Mouse (Mus musculus): ENCODE results near the gene Aif1. TPM values are rescaled to one million over a fixed set of nuclear protein-coding genes. Genes with fewer than 3 reads are reported as not detected.

Aif1 gene
- polyA plus RNA-seq (2015; fragmentation: Nextera tagmentation; extraction: Ambion mirVana) = 15.5 and 17.5 TPM in 2 replicates

DNA sequence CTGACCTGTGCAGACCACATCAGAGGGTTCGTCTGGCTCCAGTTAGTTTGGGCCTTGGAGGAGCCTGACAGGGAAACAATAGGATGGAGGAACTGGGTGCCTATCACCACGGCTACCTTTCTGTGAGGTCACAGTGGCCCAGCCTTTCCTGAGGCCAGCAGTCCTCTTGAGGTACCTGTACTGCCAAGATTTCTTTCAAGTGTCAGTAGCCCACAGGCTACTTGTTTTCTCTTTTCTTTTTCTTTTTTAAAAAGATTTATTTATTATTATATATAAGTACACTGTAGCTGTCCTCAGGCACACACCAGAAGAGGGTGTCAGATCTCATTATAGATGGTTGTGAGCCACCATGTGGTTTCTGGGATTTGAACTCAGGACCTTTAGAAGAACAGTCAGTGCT lies at the start of gene Aif1:
TSS of gene Aif1 (minus strand) at position 101 of the 400 bp plus-strand sequence.
- Histone ChIP-seq H3K27ac (replicated peaks) (no peak within 1 kb of the TSS), H3K4me3 (replicated peaks) (no peak within 1 kb of the TSS), H3K9me3 (replicated peaks) (no peaks in the 10 kb centered on the region), H3K4me1 (peaks cover 18% of the 10 kb centered on the region), H3K4me2 (replicated peaks) (no peak within 1 kb of the TSS), H3K9ac (no peak within 1 kb of the TSS), H3K36me3 (no peaks in the 10 kb centered on the region), H3K27me3 (no peaks in the 10 kb centered on the region)
- no peak for ATAC-seq (ENCODE audit: insufficient number of reproducible peaks, low FRiP score, low TSS enrichment, low read depth)
- WGBS = 47% methylated on average over 2 of the region's 2 CpGs

DNA sequence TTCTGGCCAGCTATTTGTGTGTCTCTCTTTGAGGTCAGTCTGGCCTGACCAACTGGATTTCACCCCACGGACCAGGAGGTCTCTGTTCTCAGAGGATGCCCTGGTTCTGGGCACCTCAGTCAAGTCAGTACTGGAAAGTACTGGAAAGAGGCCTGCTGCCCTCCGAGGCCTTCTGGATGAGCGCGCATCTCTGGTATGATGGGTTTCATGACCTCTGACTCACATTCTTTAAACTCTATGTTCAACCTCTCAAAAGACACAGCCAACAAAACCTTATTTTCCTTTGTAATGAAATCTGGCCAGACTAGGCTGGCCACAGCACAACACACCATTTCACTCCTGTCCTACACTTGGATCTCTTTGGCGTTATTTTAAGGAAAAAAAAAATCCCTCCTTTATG lies 49.6 kb upstream of the Aif1 start:
- no peak overlapping the region for H3K27ac ChIP-seq (replicated peaks)
- no peak overlapping the region for H3K9ac ChIP-seq
- no peak overlapping the region for H3K4me3 ChIP-seq (replicated peaks)
- H3K4me1 ChIP-seq = peaks cover under 1% of the 10 kb centered on the region; the same call in 1 of the 2 replicates
- H3K4me2 ChIP-seq (replicated peaks) = no peak overlapping the region
- 86% methylated on average over 5 of the region's 5 CpGs for WGBS
- no peaks in the 10 kb centered on the region for H3K27me3 ChIP-seq
- H3K36me3 ChIP-seq = peaks cover 49% of the 10 kb centered on the region
- no peaks in the 10 kb centered on the region for H3K9me3 ChIP-seq (replicated peaks)
- no peak for ATAC-seq (ENCODE audit: insufficient number of reproducible peaks, low FRiP score, low TSS enrichment, low read depth)

DNA sequence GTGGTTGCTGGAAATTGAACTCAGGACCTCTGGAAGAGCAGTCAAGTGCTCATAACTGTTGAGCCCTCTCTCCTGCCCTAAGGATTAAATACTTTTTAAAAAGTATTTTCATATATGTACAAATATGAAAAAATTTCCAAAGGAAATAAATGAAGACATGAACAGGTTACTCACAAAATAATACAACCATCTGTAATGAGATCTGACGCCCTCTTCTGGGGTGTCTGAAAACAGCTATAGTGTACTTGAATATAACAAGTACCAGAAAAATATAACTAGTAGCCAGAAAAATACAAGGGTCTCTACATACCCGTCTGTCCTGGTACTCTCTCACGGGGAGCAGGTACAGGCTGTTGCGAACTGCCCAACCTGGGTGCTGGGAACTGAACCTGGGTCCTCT lies 48.8 kb upstream of the Aif1 start:
- peaks cover 51% of the 10 kb centered on the region for H3K36me3 ChIP-seq
- no peaks in the 10 kb centered on the region for H3K9me3 ChIP-seq (replicated peaks)
- H3K4me2 ChIP-seq (replicated peaks) = no peak overlapping the region
- ATAC-seq (ENCODE audit: insufficient number of reproducible peaks, low FRiP score, low TSS enrichment, low read depth) = no peak
- no peak overlapping the region for H3K9ac ChIP-seq
- H3K4me1 ChIP-seq = peaks cover 6% of the 10 kb centered on the region; the same call in 1 of the 2 replicates
- H3K4me3 ChIP-seq (replicated peaks) = no peak overlapping the region
- no peaks in the 10 kb centered on the region for H3K27me3 ChIP-seq
- H3K27ac ChIP-seq (replicated peaks) = no peak overlapping the region
- 93% methylated on average over 4 of the region's 4 CpGs for WGBS

DNA sequence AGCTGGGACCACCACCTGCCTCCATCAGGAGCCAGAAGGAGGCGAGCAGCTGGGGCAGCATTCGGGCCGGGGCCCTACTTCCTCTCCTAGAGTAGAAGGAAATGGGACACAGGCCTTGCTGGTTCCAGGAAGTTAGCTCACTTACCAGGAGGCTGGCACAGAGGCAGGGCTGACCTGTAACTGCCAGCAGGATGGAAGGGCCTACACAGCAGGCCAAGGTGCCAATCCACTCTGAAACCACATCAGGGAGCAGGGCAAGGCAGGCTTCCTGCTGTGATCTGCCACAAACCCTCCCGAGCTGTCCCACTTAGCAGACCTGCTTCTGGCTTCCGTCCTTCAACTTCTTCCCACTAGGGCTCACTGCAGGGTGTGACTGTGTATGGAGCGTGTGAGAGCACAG lies 46.4 kb upstream of the Aif1 start:
- no peak for ATAC-seq (ENCODE audit: insufficient number of reproducible peaks, low FRiP score, low TSS enrichment, low read depth)
- 0 out of 2 replicates have a peak overlapping the region, but pooled peaks have one; percentile 28 for H3K27ac ChIP-seq (replicated peaks)
- WGBS = 72% methylated on average over 6 of the region's 6 CpGs
- H3K36me3 ChIP-seq = peaks cover 35% of the 10 kb centered on the region
- H3K9me3 ChIP-seq (replicated peaks) = no peaks in the 10 kb centered on the region
- H3K4me1 ChIP-seq = peaks cover 6% of the 10 kb centered on the region; the same call in 1 of the 2 replicates
- 0 out of 2 replicates have a peak overlapping the region, but pooled peaks have one; percentile 15 for H3K9ac ChIP-seq
- no peak overlapping the region for H3K4me3 ChIP-seq (replicated peaks)
- H3K4me2 ChIP-seq (replicated peaks) = no peak overlapping the region
- H3K27me3 ChIP-seq = no peaks in the 10 kb centered on the region

DNA sequence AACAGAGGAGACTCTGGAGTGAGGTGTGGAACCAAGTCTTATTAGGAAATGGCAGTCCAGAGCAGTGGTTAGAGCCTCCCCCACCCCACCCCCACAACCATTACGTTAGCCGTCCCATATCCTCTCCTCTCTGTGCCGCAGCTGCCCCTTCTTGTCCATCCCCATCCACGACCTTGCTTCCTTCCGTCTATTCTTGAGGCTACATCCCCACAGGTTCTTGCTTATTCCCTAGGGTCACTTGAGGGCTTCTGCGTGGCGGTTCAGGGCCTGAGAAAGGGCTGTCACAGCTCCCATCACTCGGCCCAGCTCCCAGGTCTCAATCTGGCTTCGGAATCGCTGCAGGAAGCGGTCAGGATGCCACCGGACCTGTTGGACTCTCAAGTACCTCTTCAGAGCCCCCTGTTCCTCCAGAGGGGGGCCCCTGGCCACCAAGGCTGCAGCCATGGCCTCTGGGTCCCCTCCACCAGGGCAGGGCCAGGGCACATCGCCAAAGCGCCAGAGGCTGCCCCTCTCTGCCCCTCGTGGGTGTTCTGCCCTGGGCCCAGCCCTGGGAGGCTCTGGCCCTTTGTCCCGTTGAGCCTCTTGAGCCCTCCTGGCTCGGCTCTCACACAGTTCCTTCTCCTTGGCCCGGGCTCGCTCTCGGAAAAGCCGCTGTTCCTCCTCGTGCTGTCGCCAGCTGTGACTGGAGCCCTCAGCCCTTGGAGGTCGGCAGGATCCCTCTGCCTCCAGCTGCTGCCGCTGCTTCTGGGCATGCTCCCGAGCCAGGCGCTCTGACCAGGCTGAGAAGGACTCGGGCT lies 44.5 kb upstream of the Aif1 start, which contains the start of gene Gm16181:
TSS of gene Gm16181 (plus strand) at position 679 of the 797 bp plus-strand sequence.
- Histone ChIP-seq H3K9ac (0 out of 2 replicates have a peak within 1 kb of the TSS, but pooled peaks have one; percentile 9), H3K4me2 (replicated peaks) (no peak within 1 kb of the TSS), H3K9me3 (replicated peaks) (no peaks in the 10 kb centered on the region), H3K4me1 (peaks cover 6% of the 10 kb centered on the region; the same call in 1 of the 2 replicates), H3K27ac (replicated peaks) (peak within 1 kb of the TSS; percentile 28; the same call in 1 of the 2 replicates), H3K36me3 (peaks cover 30% of the 10 kb centered on the region), H3K27me3 (no peaks in the 10 kb centered on the region), H3K4me3 (replicated peaks) (no peak within 1 kb of the TSS)
- WGBS = 73% methylated on average over 28 of the region's 28 CpGs
- no peak for ATAC-seq (ENCODE audit: insufficient number of reproducible peaks, low FRiP score, low TSS enrichment, low read depth)

DNA sequence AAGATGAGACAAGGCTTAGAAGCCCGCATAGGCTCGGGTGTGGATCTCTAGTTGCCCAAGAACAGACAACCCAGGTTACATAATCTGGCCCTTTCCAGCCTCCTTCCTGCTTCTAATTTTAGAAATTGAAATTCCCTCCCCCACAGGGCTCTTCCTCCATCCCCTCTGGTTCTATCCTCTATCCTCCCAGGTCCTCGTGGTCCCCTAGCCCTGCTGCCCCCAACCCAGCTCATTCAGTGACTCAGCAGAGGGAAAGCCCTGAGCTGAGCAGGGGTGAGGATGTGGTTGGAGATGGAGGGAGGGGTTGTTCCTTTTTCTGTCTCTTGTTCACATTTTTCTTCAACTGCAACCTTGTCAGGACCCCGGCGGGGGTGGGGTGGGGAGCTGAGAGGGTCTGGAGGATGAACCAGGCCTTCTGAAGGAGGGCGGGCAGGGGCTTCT lies 43.8 kb upstream of the Aif1 start:
- 73% methylated on average over 6 of the region's 6 CpGs for WGBS
- H3K27me3 ChIP-seq = no peaks in the 10 kb centered on the region
- H3K9ac ChIP-seq = no peak overlapping the region
- H3K27ac ChIP-seq (replicated peaks) = no peak overlapping the region
- H3K4me2 ChIP-seq (replicated peaks) = no peak overlapping the region
- H3K36me3 ChIP-seq = peaks cover 25% of the 10 kb centered on the region
- peaks cover 7% of the 10 kb centered on the region; the same call in 1 of the 2 replicates for H3K4me1 ChIP-seq
- ATAC-seq (ENCODE audit: insufficient number of reproducible peaks, low FRiP score, low TSS enrichment, low read depth) = no peak
- no peak overlapping the region for H3K4me3 ChIP-seq (replicated peaks)
- H3K9me3 ChIP-seq (replicated peaks) = no peaks in the 10 kb centered on the region

DNA sequence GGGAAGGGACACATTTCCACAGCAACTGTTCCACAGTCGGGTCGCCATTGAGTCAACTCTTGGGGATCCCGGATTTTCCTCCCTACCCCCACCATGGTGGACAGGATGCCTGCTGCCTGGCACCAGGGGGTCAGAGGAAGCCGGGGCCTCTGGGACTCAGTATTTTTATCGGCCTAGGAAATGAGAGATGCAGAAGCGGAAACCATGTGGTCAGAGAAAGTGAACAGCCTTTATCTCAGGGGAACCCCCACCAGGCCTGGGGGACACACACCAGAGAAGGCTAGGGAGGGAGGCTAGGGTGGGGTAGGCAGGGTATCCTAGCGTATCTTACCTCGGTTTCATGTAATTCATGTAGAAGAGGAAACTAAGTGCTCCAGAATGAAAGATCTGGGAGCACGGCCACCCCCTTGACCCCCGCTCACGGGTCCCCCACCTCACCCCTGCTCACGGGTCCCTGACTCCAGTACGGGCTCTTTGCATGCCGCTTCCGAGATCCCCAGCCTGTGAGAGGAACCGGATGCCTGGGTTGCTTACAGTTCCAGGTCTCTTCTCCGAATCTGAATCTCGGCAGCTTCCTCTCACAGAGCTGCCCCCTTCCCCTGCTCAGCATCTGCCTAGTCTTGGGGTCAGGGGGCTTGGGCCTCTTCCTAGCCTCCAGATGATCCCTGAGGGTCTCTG lies 42.8 kb upstream of the Aif1 start:
- Histone ChIP-seq H3K27me3 (no peaks in the 10 kb centered on the region), H3K9ac (no peak overlapping the region), H3K27ac (replicated peaks) (no peak overlapping the region), H3K9me3 (replicated peaks) (no peaks in the 10 kb centered on the region), H3K36me3 (peaks cover 25% of the 10 kb centered on the region), H3K4me3 (replicated peaks) (no peak overlapping the region), H3K4me1 (peaks cover 10% of the 10 kb centered on the region; the same call in 1 of the 2 replicates), H3K4me2 (replicated peaks) (no peak overlapping the region)
- 76% methylated on average over 18 of the region's 18 CpGs for WGBS
- no peak for ATAC-seq (ENCODE audit: insufficient number of reproducible peaks, low FRiP score, low TSS enrichment, low read depth)

DNA sequence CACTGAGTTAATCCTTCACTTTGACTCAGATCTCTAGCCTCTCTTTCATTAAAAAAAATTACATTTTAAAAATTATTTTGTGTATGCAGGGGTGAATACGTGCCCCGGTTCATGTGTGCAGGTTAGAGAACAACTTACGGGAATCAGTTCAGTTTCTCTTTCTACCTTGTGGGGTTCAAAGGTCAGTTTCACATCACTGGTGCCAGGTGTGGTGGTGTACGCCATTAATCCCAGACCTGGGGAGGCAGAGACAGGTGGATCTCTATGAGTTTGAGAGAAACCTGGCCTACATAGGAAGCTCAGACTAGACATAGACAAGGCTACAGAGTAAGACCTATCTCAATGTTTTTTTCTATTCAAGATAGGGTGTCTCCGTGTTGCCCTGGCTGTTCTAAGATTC lies 37.2 kb upstream of the Aif1 start:
- H3K9me3 ChIP-seq (replicated peaks) = no peaks in the 10 kb centered on the region
- no peak for ATAC-seq (ENCODE audit: insufficient number of reproducible peaks, low FRiP score, low TSS enrichment, low read depth)
- no peaks in the 10 kb centered on the region for H3K36me3 ChIP-seq
- no peak overlapping the region for H3K27ac ChIP-seq (replicated peaks)
- 91% methylated on average over 5 of the region's 5 CpGs for WGBS
- H3K4me2 ChIP-seq (replicated peaks) = no peak overlapping the region
- H3K4me1 ChIP-seq = peaks cover 4% of the 10 kb centered on the region; the same call in 1 of the 2 replicates
- H3K4me3 ChIP-seq (replicated peaks) = no peak overlapping the region
- H3K9ac ChIP-seq = no peak overlapping the region
- H3K27me3 ChIP-seq = no peaks in the 10 kb centered on the region

DNA sequence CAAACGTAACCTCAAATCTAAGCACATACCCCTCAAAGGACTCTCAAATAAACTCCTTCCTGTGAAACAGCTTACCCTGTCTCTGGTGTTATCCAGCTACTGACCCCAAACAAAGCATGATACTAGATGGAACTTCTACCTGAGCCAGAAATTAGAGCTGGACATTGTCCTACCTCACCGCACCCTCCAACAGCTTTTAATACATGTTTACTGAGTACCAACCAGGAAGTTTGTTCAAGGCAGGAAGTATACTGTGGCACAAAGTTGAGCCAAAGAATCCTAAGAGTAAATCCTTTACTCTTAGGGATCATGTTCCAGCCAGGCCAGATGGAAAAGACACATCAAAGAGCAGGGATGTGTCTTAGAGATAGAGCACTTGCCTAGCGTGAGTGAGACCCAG lies 34.7 kb upstream of the Aif1 start:
- no peak for ATAC-seq (ENCODE audit: insufficient number of reproducible peaks, low FRiP score, low TSS enrichment, low read depth)

DNA sequence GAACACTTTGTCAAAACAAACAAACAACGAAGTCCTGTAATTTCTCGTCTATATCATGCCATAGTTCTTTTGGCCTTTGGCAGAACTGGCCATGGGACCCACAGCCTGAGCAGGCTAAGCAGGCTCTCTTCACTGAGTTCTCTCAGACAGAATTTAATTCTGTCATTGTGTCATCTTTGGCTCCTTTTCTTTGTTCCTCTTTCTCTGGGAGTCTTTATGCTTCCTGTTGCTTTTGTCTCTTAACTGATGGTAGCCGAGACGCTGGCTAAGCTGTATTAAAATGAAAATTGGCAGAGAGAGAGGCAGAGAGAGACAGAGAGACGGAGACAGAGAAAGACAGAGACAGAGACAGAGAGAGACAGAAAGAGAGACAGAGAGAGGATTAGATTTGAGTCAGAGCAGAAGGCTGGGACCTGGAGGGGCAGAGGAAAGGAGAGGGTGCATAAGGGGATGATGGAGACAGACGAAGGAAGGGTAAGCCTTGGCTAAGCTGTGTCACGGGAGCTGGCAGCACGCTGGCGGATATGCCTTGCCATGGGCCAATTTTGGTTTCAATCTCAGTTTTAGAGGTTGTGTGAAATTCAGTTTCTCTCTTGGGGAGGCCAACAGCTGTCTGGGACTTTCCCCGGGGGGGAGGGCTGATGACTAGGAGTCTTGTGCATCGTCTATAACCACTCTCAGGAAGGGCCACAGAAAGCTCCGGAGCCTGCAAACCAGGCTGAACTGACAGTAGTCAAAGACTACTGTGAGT lies 34.1 kb upstream of the Aif1 start:
- no peak for ATAC-seq (ENCODE audit: insufficient number of reproducible peaks, low FRiP score, low TSS enrichment, low read depth)
- Histone ChIP-seq H3K9me3 (replicated peaks) (no peaks in the 10 kb centered on the region), H3K4me1 (peaks cover 7% of the 10 kb centered on the region; the same call in 1 of the 2 replicates), H3K27me3 (peaks cover 5% of the 10 kb centered on the region; the same call in 1 of the 2 replicates), H3K9ac (no peak overlapping the region), H3K36me3 (no peaks in the 10 kb centered on the region), H3K4me2 (replicated peaks) (no peak overlapping the region), H3K4me3 (replicated peaks) (no peak overlapping the region), H3K27ac (replicated peaks) (no peak overlapping the region)
- WGBS = 69% methylated on average over 12 of the region's 12 CpGs

More for the DNA sequence above, 34.7 kb upstream of the Aif1 start:
- Histone ChIP-seq H3K36me3 (no peaks in the 10 kb centered on the region), H3K4me3 (replicated peaks) (no peak overlapping the region), H3K27me3 (no peaks in the 10 kb centered on the region), H3K9me3 (replicated peaks) (no peaks in the 10 kb centered on the region), H3K4me1 (peaks cover 4% of the 10 kb centered on the region; the same call in 1 of the 2 replicates), H3K9ac (no peak overlapping the region), H3K27ac (replicated peaks) (no peak overlapping the region), H3K4me2 (replicated peaks) (no peak overlapping the region)
- 68% methylated on average over 3 of the region's 3 CpGs for WGBS

DNA sequence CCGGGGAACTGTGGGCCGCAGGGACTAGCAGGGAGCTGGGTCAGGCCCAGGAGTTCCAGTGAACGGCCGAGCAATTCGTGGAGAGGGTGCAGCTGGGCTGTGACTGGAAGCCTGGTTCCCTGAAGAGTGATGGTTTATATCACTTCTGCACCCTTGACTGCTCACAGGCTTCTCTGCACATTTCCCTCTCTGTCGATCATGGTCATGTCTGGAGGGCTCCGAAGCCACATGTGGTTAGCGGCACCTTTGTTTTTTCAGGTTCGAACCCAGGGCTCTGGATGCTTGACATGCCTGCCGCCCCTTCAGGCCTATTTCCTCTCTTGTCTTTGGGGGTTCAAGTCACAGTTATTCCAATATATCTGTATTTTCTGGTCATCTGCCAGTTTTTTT lies 29.5 kb upstream of the Aif1 start:
- no peak overlapping the region for H3K9ac ChIP-seq
- peaks cover 8% of the 10 kb centered on the region; the same call in 1 of the 2 replicates for H3K4me1 ChIP-seq
- H3K4me2 ChIP-seq (replicated peaks) = no peak overlapping the region
- H3K36me3 ChIP-seq = no peaks in the 10 kb centered on the region
- peaks cover 25% of the 10 kb centered on the region for H3K27me3 ChIP-seq
- ATAC-seq (ENCODE audit: insufficient number of reproducible peaks, low FRiP score, low TSS enrichment, low read depth) = no peak
- no peaks in the 10 kb centered on the region for H3K9me3 ChIP-seq (replicated peaks)
- no peak overlapping the region for H3K4me3 ChIP-seq (replicated peaks)
- no peak overlapping the region for H3K27ac ChIP-seq (replicated peaks)
- WGBS = 54% methylated on average over 10 of the region's 10 CpGs
